Mouse (Mus musculus) spleen, postnatal 0 days (tissue): ENCODE results near the gene Mob3c. TPM values are rescaled to one million over a fixed set of nuclear protein-coding genes. Genes with fewer than 3 reads are reported as not detected.

ENCODE experiments used
- polyA plus RNA-seq: library from polyadenylated mRNA; unstranded; fragments of >200 nt; fragmentation: Nextera tagmentation; extraction: Ambion mirVana; gene quantifications from 2 replicates; pipeline ENCODE4 v1.2.1, GENCODE M21; 2015

The Mob3c gene
- polyA plus RNA-seq = 8.6 and 12.5 TPM in 2 replicates

GRCm38 (mm10) chr4:115827888-115828571, at the start of gene Mob3c:
Gene Mob3c, plus strand, starts transcription at chr4:115828092.

GRCm38 (mm10) chr4:115780918-115781317, 47.0 kb upstream of the Mob3c start, which contains the start of gene Tex38:
Gene Tex38, minus strand, starts transcription at chr4:115781018.

GRCm38 (mm10) chr4:115784769-115785510, 43.0 kb upstream of the Mob3c start, which contains the start of gene Atpaf1:
Gene Atpaf1, plus strand, starts transcription at chr4:115784812.

GRCm38 (mm10) chr4:115838696-115839641, 11.1 kb downstream of the Mob3c start, which contains the start of gene Mknk1:
Gene Mknk1, plus strand, starts transcription at chr4:115839198.

GRCm38 (mm10) chr4:115884022-115884421, 56.1 kb downstream of the Mob3c start, which contains the start of gene Kncn:
Gene Kncn, plus strand, starts transcription at chr4:115884400.

Other genes with a start within 250 kb of the Mob3c start
- gene Cyp4a32, start 227.1 kb upstream of the Mob3c start, polyA plus RNA-seq = not detected in 2 replicates
- gene Cyp4b1, start 180.4 kb upstream of the Mob3c start, polyA plus RNA-seq = 0.42 and 0.46 TPM in 2 replicates
- 16.4 and 16.8 TPM in 2 replicates for gene Efcab14, start 90.3 kb upstream of the Mob3c start, polyA plus RNA-seq
- gene Tex38, start 47.1 kb upstream of the Mob3c start, polyA plus RNA-seq = 0.17 TPM in 1 of 2 replicates, not detected in the other
- gene Atpaf1, start 43.3 kb upstream of the Mob3c start, polyA plus RNA-seq = 23.0 and 24.3 TPM in 2 replicates
- gene Mknk1, start 11.1 kb downstream of the Mob3c start, polyA plus RNA-seq = 32.7 TPM in 2 replicates
- gene Kncn, start 56.3 kb downstream of the Mob3c start, polyA plus RNA-seq = not detected in 2 replicates
- not detected in 2 replicates for gene 6430628N08Rik, start 62.6 kb downstream of the Mob3c start, polyA plus RNA-seq
- gene Dmbx1, start 111.8 kb downstream of the Mob3c start, polyA plus RNA-seq = not detected in 2 replicates
- gene Faah, start 189.8 kb downstream of the Mob3c start, polyA plus RNA-seq = 0.67 and 1.1 TPM in 2 replicates
- gene Nsun4, start 225.8 kb downstream of the Mob3c start, polyA plus RNA-seq = 8.8 and 10.2 TPM in 2 replicates
- gene Uqcrh, start 247.0 kb downstream of the Mob3c start, polyA plus RNA-seq = 440 and 452 TPM in 2 replicates
- gene Lrrc41, start 247.2 kb downstream of the Mob3c start, polyA plus RNA-seq = 23.9 and 24.7 TPM in 2 replicates